Mouse (Mus musculus): ENCODE data around the gene Aoc2. TPM values are rescaled to one million over a fixed set of nuclear protein-coding genes. Genes with fewer than 3 reads are reported as not detected.
"Not testable (repeated sequence)": the region's sequence is repeated elsewhere in the genome, so short reads cannot be mapped to it uniquely, and the experiment has no call there.

The Aoc2 gene
- polyA plus RNA-seq, 1 experiment = 2.9 TPM

GRCm38 (mm10) chr11:101315082-101315650, 9.7 kb upstream of the Aoc2 start:
- Histone ChIP-seq H3K36me3 (replicated peaks; ENCODE audit: low read length) (peaks cover 26% of the 10 kb centered on the region), H3K4me1 (peaks cover 36% of the 10 kb centered on the region)

GRCm38 (mm10) chr11:101315665-101316500, 9.0 kb upstream of the Aoc2 start, which contains the start of gene Psme3:
Gene Psme3, plus strand, starts transcription at chr11:101316213.
- Histone ChIP-seq H3K4me1 (peaks cover 36% of the 10 kb centered on the region), H3K36me3 (replicated peaks; ENCODE audit: low read length) (peaks cover 33% of the 10 kb centered on the region)
- TF ChIP-seq GATA1 (IDR thresholded peaks at IDR 0.05; ENCODE audit: borderline replicate concordance, low read length) (no peak; the same call in 2 of the 3 replicates), FLI1 (IDR thresholded peaks at IDR 0.05; ENCODE audit: low read length) (peak; percentile 30; the same call in 1 of the 2 replicates)

More at GRCm38 (mm10) chr11:101315082-101315650, 9.7 kb upstream of the Aoc2 start:
- H3K4me3 ChIP-seq (replicated peaks) = peak overlapping the region; percentile 100
- peaks cover 3% of the 10 kb centered on the region; the same call in 1 of the 2 replicates for H3K9me3 ChIP-seq
- TF ChIP-seq FLI1 (IDR thresholded peaks at IDR 0.05; ENCODE audit: low read length) = no peak
- TF ChIP-seq GATA1 (IDR thresholded peaks at IDR 0.05; ENCODE audit: borderline replicate concordance, low read length) = no peak
- no peaks in the 10 kb centered on the region for H3K27me3 ChIP-seq (replicated peaks)

GRCm38 (mm10) chr11:101316501-101316917, 8.4 kb upstream of the Aoc2 start:
- Histone ChIP-seq H3K4me3 (replicated peaks) (peak overlapping the region; percentile 100), H3K27me3 (replicated peaks) (no peaks in the 10 kb centered on the region), H3K36me3 (replicated peaks; ENCODE audit: low read length) (peaks cover 39% of the 10 kb centered on the region), H3K4me1 (peaks cover 33% of the 10 kb centered on the region), H3K9me3 (no peaks in the 10 kb centered on the region)
- TF ChIP-seq GATA1 (IDR thresholded peaks at IDR 0.05; ENCODE audit: borderline replicate concordance, low read length) = no peak
- TF ChIP-seq FLI1 (IDR thresholded peaks at IDR 0.05; ENCODE audit: low read length) = no peak

More at GRCm38 (mm10) chr11:101315665-101316500, 9.0 kb upstream of the Aoc2 start, which contains the start of gene Psme3:
- H3K4me3 ChIP-seq (replicated peaks) = peak within 1 kb of the TSS; percentile 100
- H3K9me3 ChIP-seq = no peaks in the 10 kb centered on the region
- no peaks in the 10 kb centered on the region for H3K27me3 ChIP-seq (replicated peaks)

- no peak overlapping the region for H3K4me3 ChIP-seq (replicated peaks)
- TF ChIP-seq FLI1 (IDR thresholded peaks at IDR 0.05; ENCODE audit: low read length) = no peak
- no peak for TF ChIP-seq GATA1 (IDR thresholded peaks at IDR 0.05; ENCODE audit: borderline replicate concordance, low read length)
- peaks cover 89% of the 10 kb centered on the region for H3K36me3 ChIP-seq (replicated peaks; ENCODE audit: low read length)
- no peaks in the 10 kb centered on the region for H3K9me3 ChIP-seq
- no peaks in the 10 kb centered on the region for H3K27me3 ChIP-seq (replicated peaks)
- peaks cover 10% of the 10 kb centered on the region for H3K4me1 ChIP-seq
Observed at GRCm38 (mm10) chr11:101323609-101324008, 1.3 kb upstream of the Aoc2 start.

- Histone ChIP-seq H3K4me1 (peaks cover 16% of the 10 kb centered on the region), H3K36me3 (replicated peaks; ENCODE audit: low read length) (peaks cover 80% of the 10 kb centered on the region)
- not testable (repeated sequence) for H3K27me3 ChIP-seq (replicated peaks); H3K4me3 ChIP-seq (replicated peaks); H3K9me3 ChIP-seq
Observed at GRCm38 (mm10) chr11:101325201-101325600, 338 bp downstream of the Aoc2 start.

GRCm38 (mm10) chr11:101326147-101326546, 1.3 kb downstream of the Aoc2 start:
- Histone ChIP-seq H3K36me3 (replicated peaks; ENCODE audit: low read length) (peaks cover 71% of the 10 kb centered on the region), H3K27me3 (replicated peaks) (no peaks in the 10 kb centered on the region), H3K9me3 (no peaks in the 10 kb centered on the region), H3K4me1 (peaks cover 16% of the 10 kb centered on the region), H3K4me3 (replicated peaks) (no peak overlapping the region)
- no peak for TF ChIP-seq FLI1 (IDR thresholded peaks at IDR 0.05; ENCODE audit: low read length)
- TF ChIP-seq GATA1 (IDR thresholded peaks at IDR 0.05; ENCODE audit: borderline replicate concordance, low read length) = no peak

- Histone ChIP-seq H3K36me3 (replicated peaks; ENCODE audit: low read length) (peaks cover 59% of the 10 kb centered on the region), H3K4me1 (peaks cover 16% of the 10 kb centered on the region), H3K9me3 (no peaks in the 10 kb centered on the region), H3K4me3 (replicated peaks) (no peak overlapping the region), H3K27me3 (replicated peaks) (no peaks in the 10 kb centered on the region)
- TF ChIP-seq GATA1 (IDR thresholded peaks at IDR 0.05; ENCODE audit: borderline replicate concordance, low read length) (no peak), FLI1 (IDR thresholded peaks at IDR 0.05; ENCODE audit: low read length) (no peak)
Observed at GRCm38 (mm10) chr11:101327311-101327710, 2.4 kb downstream of the Aoc2 start.

- no peaks in the 10 kb centered on the region for H3K9me3 ChIP-seq
- H3K27me3 ChIP-seq (replicated peaks) = peaks cover 8% of the 10 kb centered on the region
- peaks cover 42% of the 10 kb centered on the region for H3K36me3 ChIP-seq (replicated peaks; ENCODE audit: low read length)
- no peak overlapping the region for H3K4me3 ChIP-seq (replicated peaks)
- peaks cover 11% of the 10 kb centered on the region for H3K4me1 ChIP-seq
- TF ChIP-seq GATA1 (IDR thresholded peaks at IDR 0.05; ENCODE audit: borderline replicate concordance, low read length) = no peak
- TF ChIP-seq FLI1 (IDR thresholded peaks at IDR 0.05; ENCODE audit: low read length) = no peak
Observed at GRCm38 (mm10) chr11:101328941-101329635, 4.2 kb downstream of the Aoc2 start.

- Histone ChIP-seq H3K4me3 (replicated peaks) (no peak within 1 kb of the TSS), H3K36me3 (replicated peaks; ENCODE audit: low read length) (peaks cover 29% of the 10 kb centered on the region), H3K4me1 (peaks cover 18% of the 10 kb centered on the region), H3K27me3 (replicated peaks) (peaks cover 8% of the 10 kb centered on the region), H3K9me3 (no peaks in the 10 kb centered on the region)
- TF ChIP-seq FLI1 (IDR thresholded peaks at IDR 0.05; ENCODE audit: low read length) (no peak), GATA1 (IDR thresholded peaks at IDR 0.05; ENCODE audit: borderline replicate concordance, low read length) (no peak)
Observed at GRCm38 (mm10) chr11:101330371-101330924, 5.6 kb downstream of the Aoc2 start, which contains the start of gene Aoc3. Gene Aoc3, plus strand, starts transcription at chr11:101330605.

GRCm38 (mm10) chr11:101330961-101331360, 6.1 kb downstream of the Aoc2 start:
- Histone ChIP-seq H3K27me3 (replicated peaks) (peaks cover 12% of the 10 kb centered on the region), H3K4me1 (peaks cover 21% of the 10 kb centered on the region), H3K36me3 (replicated peaks; ENCODE audit: low read length) (peaks cover 23% of the 10 kb centered on the region)
- not testable (repeated sequence) for H3K9me3 ChIP-seq; H3K4me3 ChIP-seq (replicated peaks)
